Comparison of ENCODE assay signal across 13 mouse cellular contexts in genomic region chr19:34435197-34435611, GRCm38 (mm10). TPM values are rescaled to one million over a fixed set of nuclear protein-coding genes. Genes with fewer than 3 reads are reported as not detected.
A peak's percentile ranks its signal among the peaks of the same experiment; 100 is the strongest.
DNase-seq lines count a peak whose midpoint lies in the region; ATAC-seq and TF ChIP-seq lines count a peak whose summit lies in the region.
"Had no signal": no experiment of that assay in that cellular context is flagged by ENCODE, and none has a peak within 500 bp of the region (broad histone marks: within the 10 kb centered on the region; RNA-seq: fewer than 3 reads in every experiment).

No protein-coding gene starts in this region.

- H3K9me3 ChIP-seq in lung, embryonic 14.5 days (ENCODE audit: low read depth, low read length) = no peaks in the 10 kb centered on the region
- no peaks in the 10 kb centered on the region for H3K9me3 ChIP-seq in neural tube, embryonic 11.5 days (ENCODE audit: control insufficient read depth, low read length)
- H3K9me3 ChIP-seq: heart, embryonic 13.5 days; liver, embryonic 15.5 days; megakaryocyte, embryonic 14.5 days had no signal

- no peak overlapping the region for H3K9ac ChIP-seq in lung, embryonic 14.5 days
- no peak overlapping the region for H3K9ac ChIP-seq in neural tube, embryonic 11.5 days (ENCODE audit: low read length)
- H3K9ac ChIP-seq: heart, embryonic 13.5 days; liver, embryonic 15.5 days had no signal

- DNase-seq in gastrocnemius, adult 18-20 months (ENCODE audit: low spot score) = peak; percentile 5
- DNase-seq in gastrocnemius, postnatal 4 days (ENCODE audit: low spot score in 2 of 2) = no peak
- peak; percentile 32 for DNase-seq in lung, embryonic 14.5 days
- DNase-seq in lung, adult 18-20 months = no peak
- peak; percentile 14 for DNase-seq in neural tube, embryonic 11.5 days (ENCODE audit: low spot score)
- no peak for DNase-seq in layer of hippocampus, postnatal 25 days (ENCODE audit: extremely low spot score in 1 of 2, low spot score in 1 of 2)
- no peak for DNase-seq in cerebellum, adult 9-11 months
- DNase-seq: adrenal gland, adult 2 months had no signal

- 44% methylated on average over 5 of the region's 5 CpGs for WGBS in lung, embryonic 14.5 days
- 47% methylated on average over 5 of the region's 5 CpGs for WGBS in neural tube, embryonic 11.5 days

- no peak for ATAC-seq in lung, embryonic 14.5 days (ENCODE audit: insufficient read depth)
- ATAC-seq in neural tube, embryonic 11.5 days (ENCODE audit: insufficient read depth, low FRiP score, low TSS enrichment) = no peak

- no peak overlapping the region for H3K27ac ChIP-seq in lung, embryonic 14.5 days (ENCODE audit: low read depth)
- H3K27ac ChIP-seq in embryonic fibroblast, embryonic 13.5 days (ENCODE audit: insufficient read depth, low read length) = peak overlapping the region; percentile 98
- H3K27ac ChIP-seq in neural tube, embryonic 11.5 days (ENCODE audit: low read depth, low read length) = no peak overlapping the region
- H3K27ac ChIP-seq: heart, embryonic 13.5 days; liver, embryonic 15.5 days had no signal

- H3K4me2 ChIP-seq in lung, embryonic 14.5 days = no peak overlapping the region
- H3K4me2 ChIP-seq in neural tube, embryonic 11.5 days (ENCODE audit: low read depth) = no peak overlapping the region
- H3K4me2 ChIP-seq: heart, embryonic 13.5 days; liver, embryonic 15.5 days had no signal

- no peaks in the 10 kb centered on the region for H3K4me1 ChIP-seq in lung, embryonic 14.5 days (ENCODE audit: insufficient read depth)
- peaks cover 6% of the 10 kb centered on the region for H3K4me1 ChIP-seq in embryonic fibroblast, embryonic 13.5 days (ENCODE audit: control insufficient read depth, insufficient read depth, low read length)
- H3K4me1 ChIP-seq in neural tube, embryonic 11.5 days (ENCODE audit: control insufficient read depth, insufficient read depth, low read length) = no peaks in the 10 kb centered on the region
- H3K4me1 ChIP-seq: heart, embryonic 13.5 days; liver, embryonic 15.5 days; megakaryocyte, embryonic 14.5 days had no signal

- no peaks in the 10 kb centered on the region for H3K27me3 ChIP-seq in lung, embryonic 14.5 days (ENCODE audit: insufficient read depth, low read length)
- H3K27me3 ChIP-seq in neural tube, embryonic 11.5 days (ENCODE audit: control insufficient read depth, insufficient read depth, low read length) = no peaks in the 10 kb centered on the region
- H3K27me3 ChIP-seq: heart, embryonic 13.5 days; liver, embryonic 15.5 days; megakaryocyte, embryonic 14.5 days had no signal

- no peak overlapping the region for H3K4me3 ChIP-seq in lung, embryonic 14.5 days (ENCODE audit: low read depth, low read length)
- no peak overlapping the region for H3K4me3 ChIP-seq in embryonic fibroblast, embryonic 13.5 days (ENCODE audit: insufficient read depth, low read length)
- H3K4me3 ChIP-seq in neural tube, embryonic 11.5 days (ENCODE audit: low read depth, low read length) = no peak overlapping the region
- H3K4me3 ChIP-seq: heart, embryonic 13.5 days; liver, embryonic 15.5 days; megakaryocyte, embryonic 14.5 days had no signal

- no peak for TF ChIP-seq POLR2A in embryonic fibroblast, embryonic 13.5 days (IDR thresholded peaks at IDR 0.05; ENCODE audit: low read depth, low read length)

- H3K36me3 ChIP-seq in lung, embryonic 14.5 days (ENCODE audit: insufficient read depth) = no peaks in the 10 kb centered on the region
- H3K36me3 ChIP-seq in neural tube, embryonic 11.5 days (ENCODE audit: control insufficient read depth, insufficient read depth, low read length) = no peaks in the 10 kb centered on the region
- H3K36me3 ChIP-seq: heart, embryonic 13.5 days; liver, embryonic 15.5 days had no signal

- TF ChIP-seq CTCF in lung, embryonic 14.5 days (IDR thresholded peaks at IDR 0.05; ENCODE audit: low read depth) = no peak
- TF ChIP-seq CTCF in embryonic fibroblast, embryonic 13.5 days (IDR thresholded peaks at IDR 0.05; ENCODE audit: borderline replicate concordance, insufficient read depth, low read length) = no peak

RNA-seq across cellular contexts. Expression of gene Ch25h, which starts 39.8 kb away (rescaled TPM):
- not detected for total RNA-seq in gastrocnemius, adult 18-20 months (2021)
- under 1 TPM; 0.44 to 0.66 TPM for total RNA-seq in gastrocnemius, postnatal 4 days (2021)
- 0.14 and 0.43 TPM in 2 replicates for polyA plus RNA-seq in lung, embryonic 14.5 days (2014; fragmentation: Nextera tagmentation; extraction: Ambion mirVana)
- 15.2 and 18.8 TPM in 2 replicates for polyA plus RNA-seq in embryonic fibroblast, embryonic 13.5 days (2011; ENCODE audit: insufficient read length, low read depth, missing spikeins)
- polyA plus RNA-seq in neural tube, embryonic 11.5 days (2014; fragmentation: Nextera tagmentation; extraction: Ambion mirVana) = 2.0 and 3.1 TPM in 2 replicates
- total RNA-seq in layer of hippocampus, postnatal 25 days (2021) = under 1 TPM in 1 of 2 experiments, not detected in 1; 0.32 TPM
- total RNA-seq: neutrophil, adult 5-6 weeks had no signal

Comparison
In these comparisons a context has a peak if more than half of its experiments do, and no peak if none do; other contexts are left out.
1. DNase-seq: peak in gastrocnemius, adult 18-20 months (single experiment), lung, embryonic 14.5 days (single experiment) and neural tube, embryonic 11.5 days (single experiment); none in gastrocnemius, postnatal 4 days (0 of 2), lung, adult 18-20 months (0 of 2), layer of hippocampus, postnatal 25 days (0 of 2) and cerebellum, adult 9-11 months (single experiment).